Mouse (Mus musculus) adrenal gland, adult 18-20 months (tissue): Measurements from ENCODE around the gene D130052B06Rik. TPM values are rescaled to one million over a fixed set of nuclear protein-coding genes. Genes with fewer than 3 reads are reported as not detected.

Source experiments
- DNase-seq, 2 experiments: peaks; one replicate each; pipeline ENCODE4 v3.0.0; 2021 to 2022; ENCODE audit warnings: low spot score in 2 of 2
- long read RNA-seq, 2 experiments: library from polyadenylated mRNA; stranded (forward); transcript quantifications; one replicate each; pipeline ENCODE4 v2.0.0; 2021
- total RNA-seq, 2 experiments: library from RNA; stranded (reverse); gene quantifications; 1 replicate in 1 of 2; 2 replicates in 1 of 2; pipeline ENCODE4 v1.2.3; 2021

The D130052B06Rik gene
- not detected for total RNA-seq
- long read RNA-seq, experiment 1: 0 reads
- long read RNA-seq, experiment 2: 0 reads

- no peak for DNase-seq
These were observed at the start of gene D130052B06Rik for GRCm38 (mm10) chr11:33598986-33599385. Gene D130052B06Rik, plus strand, starts transcription at chr11:33599302.

- DNase-seq: no peak
These were observed 48.1 kb upstream of the D130052B06Rik start for GRCm38 (mm10) chr11:33550861-33551560.

- no peak for DNase-seq
These were observed 45.0 kb upstream of the D130052B06Rik start for GRCm38 (mm10) chr11:33554123-33554522.

GRCm38 (mm10) chr11:33563921-33564320, 35.2 kb upstream of the D130052B06Rik start:
- no peak for DNase-seq

GRCm38 (mm10) chr11:33570413-33570812, 28.7 kb upstream of the D130052B06Rik start:
- no peak for DNase-seq

GRCm38 (mm10) chr11:33574944-33575343, 24.2 kb upstream of the D130052B06Rik start:
- no peak for DNase-seq

GRCm38 (mm10) chr11:33578859-33579258, 20.2 kb upstream of the D130052B06Rik start, which contains the start of gene Gabrp:
Gene Gabrp, minus strand, starts transcription at chr11:33578959.
- DNase-seq: no peak

- DNase-seq: no peak
These were observed 19.5 kb upstream of the D130052B06Rik start for GRCm38 (mm10) chr11:33579621-33580020.

GRCm38 (mm10) chr11:33586614-33587013, 12.5 kb upstream of the D130052B06Rik start:
- DNase-seq: no peak

- no peak for DNase-seq
These were observed 8.3 kb upstream of the D130052B06Rik start for GRCm38 (mm10) chr11:33590771-33591170.

GRCm38 (mm10) chr11:33592826-33593225, 6.3 kb upstream of the D130052B06Rik start:
- no peak for DNase-seq

GRCm38 (mm10) chr11:33596655-33597054, 2.4 kb upstream of the D130052B06Rik start:
- no peak for DNase-seq

GRCm38 (mm10) chr11:33603174-33603573, 4.1 kb downstream of the D130052B06Rik start:
- DNase-seq: no peak

GRCm38 (mm10) chr11:33607784-33608183, 8.7 kb downstream of the D130052B06Rik start:
- no peak for DNase-seq

GRCm38 (mm10) chr11:33614218-33614617, 15.1 kb downstream of the D130052B06Rik start:
- DNase-seq: peak; percentile 58 to 65

- no peak for DNase-seq
These were observed 28.1 kb downstream of the D130052B06Rik start for GRCm38 (mm10) chr11:33627136-33627742.

- DNase-seq: no peak
These were observed 38.0 kb downstream of the D130052B06Rik start for GRCm38 (mm10) chr11:33637107-33637506.

- no peak for DNase-seq
These were observed 50.3 kb downstream of the D130052B06Rik start for GRCm38 (mm10) chr11:33649358-33649757.

GRCm38 (mm10) chr11:33654485-33654884, 55.4 kb downstream of the D130052B06Rik start:
- no peak for DNase-seq

GRCm38 (mm10) chr11:33655221-33655620, 56.1 kb downstream of the D130052B06Rik start:
- no peak for DNase-seq

GRCm38 (mm10) chr11:33655861-33656593, 56.9 kb downstream of the D130052B06Rik start:
- DNase-seq: no peak
